Mouse (Mus musculus): ENCODE measurements around the gene Drg2. TPM values are rescaled to one million over a fixed set of nuclear protein-coding genes. Genes with fewer than 3 reads are reported as not detected.

Gene Drg2
- 22.3 TPM for polyA plus RNA-seq (2014; fragmentation: Illumina TruSeq; extraction: RNeasy Lipid Tissue Mini Kit (QIAGEN cat#74804); ENCODE audit: low read depth, low replicate concordance)

DNA sequence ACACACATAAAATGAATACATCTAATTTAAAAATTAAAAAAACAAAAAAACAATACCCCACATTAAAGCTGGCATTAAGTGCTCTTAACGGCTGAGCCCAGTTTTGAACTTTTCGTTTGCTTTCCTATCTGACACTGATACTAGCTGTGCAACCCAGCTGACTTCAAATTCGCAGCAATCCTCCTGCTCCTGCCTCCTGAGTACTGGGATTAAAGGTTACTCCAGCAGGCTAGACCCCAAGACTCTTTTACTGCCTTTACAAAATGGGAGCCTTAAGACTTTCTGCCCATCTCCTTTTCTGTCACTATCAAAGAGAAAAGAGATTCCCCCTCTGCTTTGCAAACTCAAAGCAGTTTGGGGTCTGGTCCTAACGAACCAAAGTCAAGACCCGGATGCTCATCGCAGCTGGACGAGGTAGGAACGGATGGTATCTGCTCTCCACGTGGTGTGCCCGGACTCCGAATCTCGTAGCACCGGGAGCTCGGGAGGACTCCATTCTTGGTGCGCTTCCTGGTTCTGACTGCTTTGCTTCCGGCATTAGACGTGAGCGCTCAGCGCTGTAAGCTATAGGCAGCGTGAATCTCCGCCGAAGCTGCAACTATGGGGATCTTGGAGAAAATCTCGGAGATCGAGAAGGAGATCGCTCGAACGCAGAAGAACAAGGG, at the start of gene Drg2:
Drg2 (plus strand) TSS at position 512 of the 665 bp plus-strand sequence.

DNA sequence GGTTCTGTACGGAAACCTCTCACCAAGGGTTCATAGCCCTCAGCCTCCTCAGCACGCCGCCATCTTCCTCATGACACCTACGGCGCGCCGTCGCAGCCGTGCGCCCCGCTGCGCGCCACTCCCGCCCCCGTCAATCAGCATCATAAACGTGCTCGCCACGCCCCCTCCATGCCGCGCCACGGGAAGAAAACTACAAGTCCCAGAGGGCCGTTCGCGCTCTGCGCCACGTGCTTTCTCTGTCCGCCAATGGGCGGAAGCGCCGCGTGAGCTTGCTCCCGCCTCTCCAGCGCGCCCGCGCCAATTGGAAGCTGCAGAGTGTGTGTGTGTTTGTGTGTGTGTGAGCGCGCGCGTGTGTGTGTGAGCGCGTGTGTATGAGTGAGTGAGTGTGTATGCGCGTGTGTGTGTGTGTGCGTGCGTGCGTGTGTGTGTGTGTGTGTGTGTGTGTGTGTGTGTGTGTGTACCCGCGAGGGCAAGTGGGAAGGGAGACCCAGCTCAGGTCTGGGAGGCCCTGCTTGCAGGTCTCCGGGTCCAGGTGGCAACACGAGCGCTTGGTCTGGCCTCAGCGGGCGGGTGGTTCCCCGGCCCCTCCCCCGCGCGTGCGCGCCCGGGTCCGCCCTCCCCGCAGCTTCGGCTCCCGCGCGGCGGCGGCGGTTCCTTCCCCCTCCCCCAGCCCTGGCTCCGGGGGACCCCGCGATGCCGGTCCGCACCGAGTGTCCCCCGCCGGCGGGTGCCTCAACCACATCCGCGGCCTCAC, 37.3 kb upstream of the Drg2 start, which contains the start of gene Gid4:
Gid4 (plus strand) TSS at position 183 of the 754 bp plus-strand sequence.

DNA sequence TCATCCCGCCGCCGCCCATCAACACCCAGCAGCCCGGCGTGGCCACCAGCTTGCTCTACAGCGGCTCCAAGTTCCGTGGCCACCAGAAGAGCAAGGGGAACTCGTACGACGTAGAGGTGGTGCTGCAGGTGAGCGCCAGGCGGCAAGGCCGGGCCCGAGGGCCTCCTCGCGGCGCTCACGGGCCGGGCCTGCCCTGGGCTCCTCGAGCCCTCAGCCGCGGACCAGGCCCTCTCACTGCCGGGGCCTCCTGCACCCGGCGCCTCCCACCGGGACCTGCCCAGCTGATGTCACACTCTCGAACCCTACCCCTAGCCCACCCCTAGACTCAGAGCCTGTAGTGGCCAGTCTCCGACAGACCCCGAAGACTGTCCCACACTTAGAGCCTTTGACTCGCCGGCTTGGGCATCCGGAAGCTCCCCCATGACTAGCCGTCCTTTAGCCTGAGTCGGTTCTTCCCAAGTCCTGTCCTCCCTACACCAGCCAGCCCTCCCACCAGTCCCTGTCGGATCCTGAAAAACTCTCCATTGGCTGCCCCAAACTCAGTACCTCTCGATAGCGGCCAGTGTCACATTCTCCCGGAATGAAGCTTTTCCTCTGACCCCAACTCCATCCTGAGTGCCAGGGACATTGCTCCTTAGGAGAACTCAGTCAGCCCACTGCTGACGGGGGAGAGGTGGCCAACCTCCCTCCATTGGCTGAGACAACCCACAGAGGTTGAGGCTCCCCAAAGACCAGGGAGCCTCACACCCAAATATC, 36.5 kb upstream of the Drg2 start, which contains the start of gene Atpaf2:
Atpaf2 (minus strand) TSS at position 741 of the 756 bp plus-strand sequence.

DNA sequence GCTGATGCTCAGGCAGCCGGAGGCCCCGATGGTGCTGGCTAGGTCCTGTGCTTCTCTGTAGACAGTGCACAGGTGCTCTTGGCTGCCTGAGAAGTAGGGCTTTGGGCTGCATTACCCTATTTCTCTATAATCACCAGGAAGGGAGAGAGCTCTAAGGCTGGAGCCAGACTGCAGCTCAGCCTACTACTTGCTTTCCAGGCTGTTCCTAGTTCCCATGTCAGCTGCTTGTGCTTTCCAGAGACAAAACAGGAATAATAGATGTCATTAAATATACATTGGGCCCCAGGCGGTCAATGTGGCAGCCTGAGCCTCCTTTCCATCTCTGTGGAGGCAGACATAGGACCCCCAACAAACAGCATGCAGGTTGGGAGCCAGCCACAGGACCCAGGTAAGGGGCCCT, 14.6 kb downstream of the Drg2 start, which contains the start of gene Myo15:
Myo15 (plus strand) TSS at position 301 of the 400 bp plus-strand sequence.

Other genes starting within 250 kb of the Drg2 start
- 0.25 TPM for gene Srebf1, start 232.0 kb upstream of the Drg2 start, polyA plus RNA-seq (2014; fragmentation: Illumina TruSeq; extraction: RNeasy Lipid Tissue Mini Kit (QIAGEN cat#74804); ENCODE audit: low read depth, low replicate concordance)
- 4.8 TPM for gene Tom1l2, start 101.7 kb upstream of the Drg2 start, polyA plus RNA-seq (2014; fragmentation: Illumina TruSeq; extraction: RNeasy Lipid Tissue Mini Kit (QIAGEN cat#74804); ENCODE audit: low read depth, low replicate concordance)
- gene Drc3, start 101.3 kb upstream of the Drg2 start, polyA plus RNA-seq (2014; fragmentation: Illumina TruSeq; extraction: RNeasy Lipid Tissue Mini Kit (QIAGEN cat#74804); ENCODE audit: low read depth, low replicate concordance), result 42.8 TPM
- gene Gid4, start 37.4 kb upstream of the Drg2 start, polyA plus RNA-seq (2014; fragmentation: Illumina TruSeq; extraction: RNeasy Lipid Tissue Mini Kit (QIAGEN cat#74804); ENCODE audit: low read depth, low replicate concordance), result 68.4 TPM
- gene Atpaf2, start 36.1 kb upstream of the Drg2 start, polyA plus RNA-seq (2014; fragmentation: Illumina TruSeq; extraction: RNeasy Lipid Tissue Mini Kit (QIAGEN cat#74804); ENCODE audit: low read depth, low replicate concordance), result 40.8 TPM
- gene Myo15, start 14.7 kb downstream of the Drg2 start, polyA plus RNA-seq (2014; fragmentation: Illumina TruSeq; extraction: RNeasy Lipid Tissue Mini Kit (QIAGEN cat#74804); ENCODE audit: low read depth, low replicate concordance), result 1.4 TPM
- 23.2 TPM for gene Alkbh5, start 81.8 kb downstream of the Drg2 start, polyA plus RNA-seq (2014; fragmentation: Illumina TruSeq; extraction: RNeasy Lipid Tissue Mini Kit (QIAGEN cat#74804); ENCODE audit: low read depth, low replicate concordance)
- gene Llgl1, start 245.1 kb downstream of the Drg2 start, polyA plus RNA-seq (2014; fragmentation: Illumina TruSeq; extraction: RNeasy Lipid Tissue Mini Kit (QIAGEN cat#74804); ENCODE audit: low read depth, low replicate concordance), result 0.39 TPM